Mouse (Mus musculus) adrenal gland, postnatal 25 days (tissue): Measurements from ENCODE around the gene Tchp. TPM values are rescaled to one million over a fixed set of nuclear protein-coding genes. Genes with fewer than 3 reads are reported as not detected.
A peak's percentile ranks its signal among the peaks of the same experiment; 100 is the strongest.

ENCODE experiments used
- DNase-seq: peaks from one replicate; pipeline ENCODE4 v3.0.0; 2021; ENCODE audit warnings: mixed read lengths
- long read RNA-seq: library from polyadenylated mRNA; stranded (forward); transcript quantifications from one replicate; pipeline ENCODE4 v2.0.0, GENCODE M21; 2021
- total RNA-seq: library from RNA; stranded (reverse); gene quantifications from 2 replicates; pipeline ENCODE4 v1.2.3, GENCODE M21; 2021

The Tchp gene
- 13.5 and 14.6 TPM in 2 replicates for total RNA-seq
- long read RNA-seq, transcript Tchp-201 (13 exons, 2,882 nt) = major isoform, 7 of 10 reads
- long read RNA-seq, partial matches to known transcripts = 1 of 10 reads
- long read RNA-seq, other reads (novel, unspliced or antisense) = 2 of 10 reads

DNA sequence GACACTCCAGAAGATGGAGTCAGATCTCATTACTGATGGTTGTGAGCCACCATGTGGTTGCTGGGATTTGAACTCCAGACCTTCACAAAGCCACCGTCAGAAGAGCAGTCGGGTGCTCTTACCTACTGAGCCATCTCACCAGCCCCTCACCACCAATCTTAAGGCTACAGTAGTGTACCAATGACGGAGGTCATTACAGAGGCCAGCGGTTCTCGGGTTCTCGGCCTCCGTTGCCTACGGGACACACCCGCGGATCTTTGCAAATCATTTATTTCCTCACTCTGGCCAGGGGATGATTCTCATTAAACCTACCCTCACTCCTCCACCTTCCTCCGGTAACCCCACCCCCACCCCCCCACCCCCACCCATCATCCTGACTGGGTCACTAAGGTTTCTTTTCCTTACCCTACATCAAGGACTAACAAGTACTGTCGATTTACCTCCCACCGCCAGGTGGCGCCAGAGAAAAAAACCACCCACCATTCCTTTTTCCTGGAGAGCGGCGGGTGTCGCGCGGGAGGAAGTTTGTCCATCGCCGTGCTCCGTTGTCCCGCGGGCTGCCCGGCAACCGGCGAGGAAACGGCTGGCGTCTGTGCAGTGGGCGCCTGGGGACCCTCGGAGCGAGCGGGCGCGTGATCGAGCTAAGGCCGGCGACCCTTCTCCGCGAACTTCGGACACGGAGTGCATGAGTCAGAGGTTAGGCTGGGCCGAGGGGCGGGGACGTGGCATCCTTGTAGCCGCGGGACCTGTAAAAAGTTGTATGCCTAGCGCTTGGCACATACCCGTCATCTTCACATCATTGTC lies at the start of gene Tchp:
TSS of gene Tchp (plus strand) at position 496 of the 804 bp plus-strand sequence.
- DNase-seq = peak; percentile 95

DNA sequence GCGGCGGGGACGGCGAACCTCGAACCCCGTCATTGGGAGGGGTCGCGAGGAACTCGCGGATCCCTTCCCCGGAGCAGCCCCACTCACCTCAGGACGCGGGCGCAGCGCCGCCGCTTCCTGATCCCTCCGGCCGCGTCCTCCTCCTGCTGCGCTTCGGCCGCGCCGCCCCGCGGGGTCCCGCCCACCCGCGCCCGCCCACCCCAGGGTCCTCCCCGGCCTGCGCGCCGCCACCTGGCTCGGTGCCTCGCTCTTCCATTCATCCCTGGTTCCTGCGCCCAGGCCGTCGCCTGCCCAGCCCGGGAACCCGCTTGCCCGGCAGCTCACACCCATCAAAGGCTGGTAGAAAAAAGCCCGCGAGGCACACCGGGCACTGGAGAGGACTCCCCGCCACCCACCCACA lies 49.3 kb upstream of the Tchp start, which contains the start of gene Trpv4:
TSS of gene Trpv4 (minus strand) at position 167 of the 400 bp plus-strand sequence.
- DNase-seq = peak; percentile 30

DNA sequence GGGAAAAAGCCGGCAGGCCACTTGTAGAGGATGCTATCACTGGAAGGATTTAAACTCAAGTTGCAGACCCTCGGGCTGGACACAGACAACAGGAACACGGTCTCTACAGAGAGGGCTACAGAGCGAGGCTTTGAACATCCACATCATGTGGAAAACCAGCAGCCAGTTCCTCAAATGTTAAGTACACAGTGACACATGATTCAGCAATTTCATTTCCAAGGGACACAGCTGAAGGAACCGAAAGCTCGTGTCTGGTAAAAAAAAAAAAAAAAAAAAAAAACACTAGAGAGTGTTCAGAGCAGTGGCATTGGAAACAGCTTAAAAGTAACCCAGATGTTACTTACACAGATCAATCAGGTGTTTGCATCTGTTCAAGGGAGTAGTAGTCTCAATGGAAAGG lies 46.5 kb upstream of the Tchp start:
- no peak for DNase-seq

DNA sequence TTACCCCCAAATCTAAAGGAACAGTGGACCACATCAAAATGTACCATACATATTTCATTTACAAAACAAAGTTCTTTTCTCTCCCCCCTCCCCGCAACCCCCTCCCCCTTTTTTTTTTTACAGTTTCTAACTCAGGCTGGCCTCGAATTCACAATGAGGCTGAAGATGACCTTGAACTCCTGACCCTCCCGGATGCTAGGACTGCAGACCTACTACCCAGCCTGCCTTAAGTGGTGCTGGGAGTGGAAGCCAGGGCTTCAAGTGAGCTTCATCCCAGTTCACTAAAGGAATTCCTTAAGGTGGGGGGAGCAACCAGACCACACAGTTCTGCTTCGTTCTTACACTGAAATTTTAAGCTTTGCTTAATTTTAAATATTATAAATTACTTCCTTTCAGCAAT lies 43.4 kb upstream of the Tchp start:
- DNase-seq = no peak

- no peak for DNase-seq
These were observed 42.8 kb upstream of the Tchp start for GRCm38 (mm10) chr5:114664750-114665149.

GRCm38 (mm10) chr5:114666659-114667058 lies 40.9 kb upstream of the Tchp start:
- no peak for DNase-seq

GRCm38 (mm10) chr5:114667228-114667856 lies 40.2 kb upstream of the Tchp start:
- DNase-seq = peak; percentile 99

DNA sequence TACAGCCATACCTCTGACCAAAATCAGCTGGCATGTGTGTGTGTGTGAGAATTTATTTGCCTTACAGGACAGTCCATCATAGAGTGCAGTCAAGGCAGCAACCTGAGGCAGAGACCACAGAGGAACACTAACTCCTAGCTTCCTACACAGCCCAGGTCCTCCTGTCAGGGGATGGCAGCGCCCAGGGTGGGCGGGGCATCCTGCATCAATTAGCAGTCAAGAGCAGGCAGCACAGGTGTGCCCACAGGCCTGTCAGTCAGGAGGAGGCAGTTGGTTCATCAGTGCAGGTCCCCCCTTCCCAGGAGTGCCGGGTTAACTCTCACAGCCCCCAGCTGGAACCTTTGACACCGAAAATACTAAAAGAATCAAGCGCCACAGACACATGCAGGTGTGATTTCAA lies 38.5 kb upstream of the Tchp start:
- no peak for DNase-seq

- DNase-seq = no peak
These were observed 34.4 kb upstream of the Tchp start for GRCm38 (mm10) chr5:114673114-114673513.

DNA sequence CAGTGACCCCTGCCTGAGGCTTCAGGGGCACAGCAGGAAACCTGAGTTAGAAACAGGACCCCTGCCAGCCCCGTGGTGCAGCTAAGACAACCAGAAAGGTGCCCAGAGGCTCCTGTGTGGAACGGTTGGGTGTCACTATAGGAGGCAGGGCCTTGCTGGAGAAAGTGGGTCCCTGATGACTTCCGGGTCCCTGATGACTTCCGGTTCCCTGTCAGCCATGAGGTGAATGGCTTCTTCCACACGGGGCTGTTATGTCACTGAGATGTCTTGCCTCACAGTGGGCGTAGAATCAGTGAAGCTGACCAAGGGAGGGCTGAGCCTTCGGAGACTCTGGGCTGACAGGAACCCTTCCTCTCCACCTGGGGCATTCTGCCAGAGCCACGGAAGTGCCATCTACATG lies 33.0 kb upstream of the Tchp start:
- no peak for DNase-seq

DNA sequence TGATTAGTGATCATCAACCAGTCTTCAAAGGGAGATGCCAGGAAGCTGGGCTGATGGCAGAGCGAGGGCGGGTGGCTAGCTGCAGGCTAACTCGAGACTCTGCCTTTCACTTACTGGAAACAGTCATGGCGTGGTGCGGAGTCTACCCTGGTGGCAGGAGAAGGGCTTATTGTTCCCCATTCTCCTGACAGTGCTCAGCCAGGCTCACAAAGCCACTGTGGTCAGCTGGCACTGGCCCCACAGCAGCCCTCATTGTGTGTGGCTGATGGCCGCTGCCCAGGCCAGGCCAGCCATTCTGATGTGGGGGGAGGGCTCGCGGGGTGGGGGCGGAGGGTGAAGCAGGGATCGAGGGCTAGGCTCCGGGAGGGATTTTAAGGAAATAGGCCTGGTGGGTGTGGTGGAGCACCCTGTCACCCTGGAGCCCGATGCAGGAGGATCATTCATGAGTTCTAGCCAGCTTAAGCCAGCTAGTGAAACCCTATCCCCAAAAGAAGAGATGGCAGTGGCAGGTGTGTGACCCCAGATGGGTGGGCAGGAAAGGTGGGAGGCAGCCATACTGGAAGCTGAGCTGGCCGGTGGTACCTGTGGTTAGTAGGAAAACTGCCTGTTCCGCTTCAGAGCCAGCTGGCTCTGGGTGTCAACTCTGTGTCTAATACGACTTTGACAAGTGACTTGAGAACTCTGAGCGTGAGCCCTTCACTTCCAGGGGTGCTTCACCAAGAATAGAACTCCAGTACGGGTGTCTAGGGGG lies 27.5 kb upstream of the Tchp start:
- DNase-seq = no peak

DNA sequence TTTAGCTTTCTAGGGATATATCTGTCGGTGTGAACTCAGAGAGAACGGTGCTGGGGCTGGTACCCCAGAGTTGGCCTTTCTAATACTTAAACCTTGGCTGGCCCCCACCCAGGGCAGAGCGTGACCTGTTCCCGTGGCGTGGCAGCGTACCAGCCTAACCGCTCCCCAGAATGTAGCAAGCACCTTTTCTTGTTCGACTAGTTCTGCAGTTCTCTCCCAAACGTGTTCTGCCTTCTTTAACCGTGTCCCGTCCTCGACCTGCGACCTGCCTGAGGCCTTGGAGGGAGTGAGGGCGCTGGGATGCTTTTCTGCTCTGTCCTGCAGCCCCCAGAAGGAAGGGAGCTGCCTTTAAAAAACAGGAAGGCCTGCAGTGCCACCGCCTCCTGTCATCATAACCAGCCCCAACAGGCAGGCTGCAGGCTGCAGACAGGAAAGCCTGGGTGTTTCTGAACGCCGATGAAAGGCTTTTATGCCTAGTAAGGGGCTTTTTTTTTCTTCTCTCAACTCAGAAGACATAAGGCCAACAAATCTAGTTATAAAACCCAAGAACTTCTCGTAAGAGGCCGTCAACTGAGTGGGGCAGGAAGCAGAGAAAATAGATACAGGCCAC lies 26.8 kb upstream of the Tchp start:
- DNase-seq = no peak

DNA sequence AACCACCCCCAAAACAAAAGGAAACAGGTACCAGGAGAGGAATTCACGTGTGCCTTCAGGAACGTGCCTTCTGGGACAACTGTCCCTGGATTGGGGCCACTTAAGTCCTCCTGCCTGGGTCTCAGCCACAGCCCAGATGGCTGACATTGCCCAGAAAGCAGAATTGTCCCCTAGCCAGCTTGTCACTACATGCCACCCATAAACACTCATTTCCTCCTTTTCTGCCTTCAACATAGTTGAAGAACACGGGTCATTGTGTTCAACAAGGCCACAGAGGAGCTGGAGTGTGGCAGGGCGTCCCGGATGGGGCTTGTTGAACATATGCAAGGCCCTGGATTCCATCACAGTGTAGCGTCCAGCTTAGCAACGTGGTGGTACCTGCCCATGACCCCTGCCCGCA lies 25.8 kb upstream of the Tchp start:
- no peak for DNase-seq

DNA sequence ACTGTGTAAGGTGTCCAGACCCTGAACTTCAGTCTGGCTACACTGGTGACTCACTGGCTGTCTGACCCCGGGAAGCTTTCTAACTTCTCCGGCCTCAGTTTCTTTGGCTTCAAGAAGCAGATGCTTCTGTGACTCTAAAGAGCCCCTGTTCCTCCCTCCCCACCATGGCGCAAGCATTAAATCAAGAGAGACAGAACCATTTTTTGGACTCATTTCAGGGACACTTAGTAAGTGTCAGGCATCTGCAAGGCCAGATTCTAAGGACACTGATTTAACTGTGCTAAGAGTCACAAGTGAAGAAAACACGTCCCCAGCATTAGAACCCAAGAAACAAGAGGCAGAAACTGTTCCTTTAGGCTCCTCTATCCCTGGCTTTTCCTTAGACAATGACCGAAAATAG lies 21.6 kb upstream of the Tchp start:
- DNase-seq = no peak

GRCm38 (mm10) chr5:114686726-114687210 lies 20.8 kb upstream of the Tchp start:
- no peak for DNase-seq

DNA sequence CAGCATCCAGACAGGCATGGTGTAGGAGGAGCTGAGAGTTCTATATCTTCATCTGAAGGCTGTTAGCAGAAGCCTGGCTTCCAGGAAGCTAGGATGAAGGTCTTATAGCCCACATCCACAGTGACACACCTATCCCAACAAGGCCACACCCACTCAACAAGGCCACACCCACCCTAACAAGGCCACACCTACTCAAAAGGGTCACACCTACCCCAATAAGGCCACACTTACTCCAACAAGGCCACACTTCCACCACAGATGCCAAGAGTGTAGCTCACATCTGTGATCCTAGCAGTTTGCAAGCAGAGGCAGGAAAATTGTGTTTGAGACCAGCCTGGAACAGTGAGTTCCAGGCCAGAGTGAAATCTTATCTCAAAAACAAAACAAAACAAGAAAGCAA lies 19.7 kb upstream of the Tchp start:
- DNase-seq = no peak

DNA sequence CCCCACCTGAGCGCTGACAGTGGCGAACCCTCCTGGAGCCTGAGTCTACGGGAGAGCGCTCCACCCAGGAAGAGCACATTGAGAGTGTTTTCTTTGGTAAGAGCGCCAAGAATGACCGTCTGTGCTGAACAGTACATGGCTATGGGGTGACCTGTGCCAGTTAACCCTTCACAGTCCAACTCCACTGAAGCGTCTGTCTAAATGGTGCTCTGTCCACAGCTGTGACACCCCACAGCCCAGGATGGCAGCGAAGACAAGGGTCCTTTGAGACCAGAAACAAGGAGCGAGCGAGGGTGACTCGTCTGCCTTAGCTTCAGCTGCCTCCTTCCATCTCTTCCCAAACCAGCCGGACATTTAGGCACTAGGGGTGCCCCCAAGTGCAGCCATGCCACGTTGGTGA lies 18.9 kb upstream of the Tchp start:
- DNase-seq = no peak

- DNase-seq = no peak
These were observed 17.7 kb upstream of the Tchp start for GRCm38 (mm10) chr5:114689700-114690366.

GRCm38 (mm10) chr5:114690633-114691567 lies 16.7 kb upstream of the Tchp start, which contains the start of gene Gltp:
TSS of gene Gltp (minus strand) at chr5:114690984.
- peak; percentile 95 for DNase-seq

GRCm38 (mm10) chr5:114695775-114696174 lies 11.8 kb upstream of the Tchp start:
- no peak for DNase-seq
